Mouse (Mus musculus): Measurements from ENCODE around the gene Gzmm. TPM values are rescaled to one million over a fixed set of nuclear protein-coding genes. Genes with fewer than 3 reads are reported as not detected.

Gzmm gene
- polyA plus RNA-seq, 1 experiment: 0.94 TPM

DNA sequence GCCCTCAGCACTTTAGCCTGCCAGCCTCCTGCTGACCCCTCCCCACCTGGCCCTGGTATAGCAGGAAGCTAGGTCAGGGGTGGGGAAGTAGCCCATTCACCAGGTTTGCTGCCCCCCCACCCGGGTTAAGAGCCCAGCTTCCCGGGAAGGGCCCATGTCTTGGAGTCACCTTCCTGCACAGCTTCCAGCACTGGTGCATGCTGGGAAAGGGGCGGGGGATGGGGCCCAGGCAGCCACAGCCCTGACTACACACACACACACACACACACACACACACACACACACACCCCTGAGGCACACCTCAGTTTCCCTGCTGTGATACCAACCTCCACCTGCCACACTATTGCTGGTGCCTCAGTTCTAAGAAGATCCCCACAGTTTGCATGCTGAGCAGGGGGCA is 27.0 kb upstream of the Gzmm start:
- WGBS: 55% methylated on average over 3 of the region's 3 CpGs
- DNase-seq: no peak
- no peaks in the 10 kb centered on the region for H3K36me3 ChIP-seq (ENCODE audit: control insufficient read depth, insufficient read depth, low read length)
- H3K4me1 ChIP-seq (ENCODE audit: control insufficient read depth, insufficient read depth, low read length): no peaks in the 10 kb centered on the region
- TF ChIP-seq CTCF (conservative IDR thresholded peaks at IDR 0.05; ENCODE audit: insufficient read depth, insufficient read length, low read depth, low read length) (no peak), POLR2A (IDR thresholded peaks at IDR 0.05; ENCODE audit: low read depth, low read length) (no peak)
- no peaks in the 10 kb centered on the region for H3K27me3 ChIP-seq (replicated peaks; ENCODE audit: control insufficient read depth, insufficient read depth, low read length)
- H3K27ac ChIP-seq (ENCODE audit: insufficient read depth, low read depth, low read length): no peak overlapping the region
- no peak overlapping the region for H3K4me3 ChIP-seq (ENCODE audit: insufficient read depth, low read depth, low read length)

DNA sequence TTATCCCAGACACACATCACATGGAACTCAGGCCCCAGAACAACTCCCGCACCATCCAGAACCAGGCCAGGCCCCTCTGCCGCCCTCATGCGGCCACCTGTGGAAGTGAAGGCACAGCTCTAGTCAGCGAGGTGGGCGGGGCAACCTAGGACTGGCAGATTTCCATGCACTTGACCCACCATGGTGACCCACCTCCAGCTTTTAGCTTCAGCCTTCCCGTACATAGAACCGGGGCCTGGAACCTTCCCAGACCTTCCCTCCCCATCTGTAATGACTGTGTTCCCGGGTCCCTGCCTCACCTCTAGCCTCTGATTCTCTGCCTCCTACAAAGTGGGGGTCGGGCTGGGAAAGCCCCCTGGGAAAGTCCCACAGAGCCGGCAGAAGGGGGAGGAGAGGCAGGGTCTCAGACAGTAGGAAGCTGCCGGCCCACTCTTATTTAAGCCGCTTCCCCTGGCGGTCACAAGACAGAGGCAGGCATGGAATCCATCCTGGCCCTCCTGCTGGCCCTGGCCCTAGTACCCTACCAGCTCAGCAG is 24.6 kb upstream of the Gzmm start, which contains the start of gene Madcam1:
Madcam1 (plus strand) TSS at position 429 of the 535 bp plus-strand sequence.
- Histone ChIP-seq H3K27me3 (replicated peaks; ENCODE audit: control insufficient read depth, insufficient read depth, low read length) (no peaks in the 10 kb centered on the region), H3K4me3 (ENCODE audit: insufficient read depth, low read depth, low read length) (no peak within 1 kb of the TSS), H3K27ac (ENCODE audit: insufficient read depth, low read depth, low read length) (no peak within 1 kb of the TSS), H3K4me1 (ENCODE audit: control insufficient read depth, insufficient read depth, low read length) (no peaks in the 10 kb centered on the region), H3K36me3 (ENCODE audit: control insufficient read depth, insufficient read depth, low read length) (no peaks in the 10 kb centered on the region)
- peak; percentile 70 for DNase-seq
- TF ChIP-seq POLR2A (IDR thresholded peaks at IDR 0.05; ENCODE audit: low read depth, low read length) (no peak), CTCF (conservative IDR thresholded peaks at IDR 0.05; ENCODE audit: insufficient read depth, insufficient read length, low read depth, low read length) (peak; percentile 84)
- 15% methylated on average over 13 of the region's 13 CpGs for WGBS

DNA sequence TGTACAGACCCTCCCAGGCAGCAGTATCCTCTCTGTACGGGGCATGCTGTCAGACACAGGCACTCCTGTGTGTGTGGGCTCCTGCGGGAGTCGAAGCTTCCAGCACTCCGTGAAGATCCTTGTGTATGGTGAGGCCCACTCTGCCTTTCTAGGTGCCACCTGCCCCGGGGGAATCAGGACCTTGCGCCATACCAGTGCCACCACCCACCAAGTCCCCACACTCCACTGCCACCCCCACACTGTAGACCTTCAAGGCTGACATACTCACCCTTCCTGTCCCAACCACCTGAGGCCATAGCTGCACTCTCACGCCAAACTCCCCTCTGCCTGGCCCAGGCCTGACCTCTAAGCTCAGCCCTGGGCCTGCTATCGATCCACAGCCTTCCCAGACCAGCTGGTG is 23.8 kb upstream of the Gzmm start:
- H3K4me3 ChIP-seq (ENCODE audit: insufficient read depth, low read depth, low read length): no peak overlapping the region
- WGBS: 87% methylated on average over 8 of the region's 8 CpGs
- H3K27ac ChIP-seq (ENCODE audit: insufficient read depth, low read depth, low read length): no peak overlapping the region
- no peak for TF ChIP-seq CTCF (conservative IDR thresholded peaks at IDR 0.05; ENCODE audit: insufficient read depth, insufficient read length, low read depth, low read length)
- TF ChIP-seq POLR2A (IDR thresholded peaks at IDR 0.05; ENCODE audit: low read depth, low read length): no peak
- H3K27me3 ChIP-seq (replicated peaks; ENCODE audit: control insufficient read depth, insufficient read depth, low read length): no peaks in the 10 kb centered on the region
- H3K36me3 ChIP-seq (ENCODE audit: control insufficient read depth, insufficient read depth, low read length): no peaks in the 10 kb centered on the region
- peaks cover 2% of the 10 kb centered on the region; the same call in 1 of the 2 replicates for H3K4me1 ChIP-seq (ENCODE audit: control insufficient read depth, insufficient read depth, low read length)
- no peak for DNase-seq

DNA sequence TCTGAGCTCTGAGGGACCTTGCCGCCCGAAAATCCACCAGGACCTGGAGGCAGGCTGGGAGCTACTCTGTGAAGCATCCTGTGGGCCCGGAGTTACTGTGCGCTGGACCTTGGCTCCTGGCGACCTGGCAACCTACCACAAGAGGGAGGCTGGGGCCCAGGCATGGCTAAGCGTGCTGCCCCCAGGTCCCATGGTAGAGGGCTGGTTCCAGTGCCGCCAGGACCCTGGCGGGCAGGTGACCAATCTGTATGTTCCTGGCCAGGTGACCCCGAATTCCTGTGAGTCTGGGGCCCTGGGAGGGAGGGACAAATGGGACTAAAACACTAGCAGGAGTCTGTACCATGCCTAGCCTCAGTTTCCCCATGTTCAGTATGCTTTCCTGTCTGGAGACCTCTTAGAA is 22.3 kb upstream of the Gzmm start:
- 65% methylated on average over 9 of the region's 9 CpGs for WGBS
- DNase-seq: no peak
- H3K27me3 ChIP-seq (replicated peaks; ENCODE audit: control insufficient read depth, insufficient read depth, low read length): no peaks in the 10 kb centered on the region
- no peaks in the 10 kb centered on the region for H3K36me3 ChIP-seq (ENCODE audit: control insufficient read depth, insufficient read depth, low read length)
- no peak overlapping the region for H3K4me3 ChIP-seq (ENCODE audit: insufficient read depth, low read depth, low read length)
- TF ChIP-seq POLR2A (IDR thresholded peaks at IDR 0.05; ENCODE audit: low read depth, low read length) (no peak), CTCF (conservative IDR thresholded peaks at IDR 0.05; ENCODE audit: insufficient read depth, insufficient read length, low read depth, low read length) (no peak)
- H3K4me1 ChIP-seq (ENCODE audit: control insufficient read depth, insufficient read depth, low read length): peaks cover 8% of the 10 kb centered on the region
- H3K27ac ChIP-seq (ENCODE audit: insufficient read depth, low read depth, low read length): no peak overlapping the region

DNA sequence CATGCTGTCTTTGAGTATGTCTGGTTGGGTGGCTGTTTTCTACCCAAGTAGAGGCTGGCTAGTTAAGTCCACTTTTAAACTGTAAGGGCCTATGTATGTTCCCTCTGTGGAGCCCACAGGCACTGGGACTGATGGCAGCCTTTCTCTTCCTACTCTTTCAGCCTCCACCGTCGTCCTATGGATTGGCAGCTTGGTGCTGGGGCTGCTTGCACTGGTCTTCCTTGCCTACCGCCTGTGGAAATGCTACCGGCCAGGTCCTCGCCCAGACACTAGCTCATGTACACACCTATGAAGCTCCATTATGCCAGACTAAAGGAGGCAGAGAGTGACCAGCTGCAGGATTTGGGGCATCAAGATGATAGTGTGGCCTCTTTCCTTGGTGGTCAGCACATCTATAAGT is 20.7 kb upstream of the Gzmm start:
- Histone ChIP-seq H3K36me3 (ENCODE audit: control insufficient read depth, insufficient read depth, low read length) (no peaks in the 10 kb centered on the region), H3K27me3 (replicated peaks; ENCODE audit: control insufficient read depth, insufficient read depth, low read length) (no peaks in the 10 kb centered on the region), H3K4me3 (ENCODE audit: insufficient read depth, low read depth, low read length) (no peak overlapping the region), H3K4me1 (ENCODE audit: control insufficient read depth, insufficient read depth, low read length) (peaks cover 8% of the 10 kb centered on the region), H3K27ac (ENCODE audit: insufficient read depth, low read depth, low read length) (no peak overlapping the region)
- TF ChIP-seq POLR2A (IDR thresholded peaks at IDR 0.05; ENCODE audit: low read depth, low read length): no peak
- DNase-seq: no peak
- 82% methylated on average over 5 of the region's 5 CpGs for WGBS

DNA sequence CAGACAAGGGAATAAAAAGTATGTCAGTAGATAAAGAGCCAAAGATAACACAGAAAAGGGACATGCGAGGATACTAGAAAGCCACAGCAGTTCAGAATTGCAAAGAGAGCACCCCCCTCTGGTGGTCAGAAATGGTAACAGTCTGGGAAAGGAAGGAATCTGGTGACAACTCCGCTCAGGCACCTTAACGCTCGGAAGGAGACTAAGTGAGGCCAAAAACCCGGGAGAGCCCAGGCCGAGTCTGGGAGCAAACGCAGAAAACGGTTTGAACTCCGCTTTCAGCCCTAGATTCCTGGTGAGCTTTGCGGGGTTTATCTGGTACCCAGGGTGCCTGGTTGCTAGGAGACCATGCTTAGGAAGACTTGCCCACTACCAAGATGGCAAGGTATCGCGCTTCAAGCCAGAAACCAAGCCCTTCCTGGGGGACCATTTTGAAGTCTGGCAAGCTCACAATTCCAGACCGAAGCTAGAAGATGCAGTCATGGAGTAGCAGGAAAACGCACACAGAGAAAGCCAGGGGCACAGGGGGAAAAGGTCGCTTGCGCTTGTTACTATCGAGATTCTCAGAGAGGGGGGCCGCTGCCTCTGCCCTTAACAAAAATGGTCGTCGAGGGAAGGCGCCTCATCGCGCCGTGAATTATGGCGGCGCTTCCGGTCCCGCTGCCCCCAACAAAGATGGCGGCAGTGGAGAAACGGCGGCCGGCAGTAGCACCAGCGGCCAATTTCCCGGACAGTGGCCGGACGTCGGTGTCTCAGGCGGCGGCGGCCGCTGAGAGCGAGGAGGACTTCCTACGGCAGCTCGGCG is 19.8 kb upstream of the Gzmm start, which contains the start of gene Tpgs1:
Tpgs1 (plus strand) TSS at position 599 of the 805 bp plus-strand sequence.
- peaks cover 8% of the 10 kb centered on the region for H3K4me1 ChIP-seq (ENCODE audit: control insufficient read depth, insufficient read depth, low read length)
- DNase-seq: peak; percentile 96
- TF ChIP-seq POLR2A (IDR thresholded peaks at IDR 0.05; ENCODE audit: low read depth, low read length) (no peak), CTCF (conservative IDR thresholded peaks at IDR 0.05; ENCODE audit: insufficient read depth, insufficient read length, low read depth, low read length) (peak; percentile 68)
- H3K4me3 ChIP-seq (ENCODE audit: insufficient read depth, low read depth, low read length): peak within 1 kb of the TSS; percentile 89
- H3K27ac ChIP-seq (ENCODE audit: insufficient read depth, low read depth, low read length): peak within 1 kb of the TSS; percentile 97
- no peaks in the 10 kb centered on the region for H3K36me3 ChIP-seq (ENCODE audit: control insufficient read depth, insufficient read depth, low read length)
- no peaks in the 10 kb centered on the region for H3K27me3 ChIP-seq (replicated peaks; ENCODE audit: control insufficient read depth, insufficient read depth, low read length)
- under 1% methylated on average over 44 of the region's 45 CpGs for WGBS

DNA sequence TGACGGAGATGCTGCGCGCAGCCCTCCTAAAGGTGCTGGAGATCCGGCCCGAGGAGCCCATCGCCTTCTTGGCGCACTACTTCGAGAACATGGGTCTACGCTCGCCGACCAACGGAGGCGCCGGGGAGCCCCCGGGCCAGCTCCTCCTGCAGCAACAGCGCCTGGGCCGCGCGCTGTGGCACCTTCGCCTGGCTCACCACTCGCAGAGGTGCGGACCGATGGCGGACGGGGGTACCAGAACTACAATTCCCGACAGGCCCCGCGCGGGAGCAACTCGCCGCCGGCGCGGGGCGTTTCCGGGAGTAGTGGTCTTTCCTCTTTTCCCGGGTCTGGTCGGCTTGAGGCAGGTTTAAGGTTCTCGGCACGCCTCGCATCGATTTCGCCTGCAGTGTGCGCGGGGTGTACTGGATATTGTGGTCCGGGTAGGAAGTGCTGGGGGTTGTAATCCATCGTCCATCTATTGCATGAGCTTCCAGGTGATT is 19.2 kb upstream of the Gzmm start:
- no peaks in the 10 kb centered on the region for H3K36me3 ChIP-seq (ENCODE audit: control insufficient read depth, insufficient read depth, low read length)
- H3K27me3 ChIP-seq (replicated peaks; ENCODE audit: control insufficient read depth, insufficient read depth, low read length): no peaks in the 10 kb centered on the region
- peaks cover 8% of the 10 kb centered on the region for H3K4me1 ChIP-seq (ENCODE audit: control insufficient read depth, insufficient read depth, low read length)
- under 1% methylated on average over 47 of the region's 47 CpGs for WGBS
- H3K4me3 ChIP-seq (ENCODE audit: insufficient read depth, low read depth, low read length): peak overlapping the region; percentile 89
- peak overlapping the region; percentile 97 for H3K27ac ChIP-seq (ENCODE audit: insufficient read depth, low read depth, low read length)
- DNase-seq: peak; percentile 74
- TF ChIP-seq POLR2A (IDR thresholded peaks at IDR 0.05; ENCODE audit: low read depth, low read length) (no peak), CTCF (conservative IDR thresholded peaks at IDR 0.05; ENCODE audit: insufficient read depth, insufficient read length, low read depth, low read length) (no peak)

Data from kidney, adult 2 months (tissue).